Mouse (Mus musculus): ENCODE measurements around the gene Cntn3.

GRCm38 (mm10) chr6:102161186-102161585 lies 411.7 kb downstream of the Cntn3 start:
- TF ChIP-seq CTCF (IDR thresholded peaks at IDR 0.05; ENCODE audit: insufficient read depth, low read depth, low read length), result no peak
- TF ChIP-seq POLR2A (IDR thresholded peaks at IDR 0.05; ENCODE audit: insufficient read depth, low read depth, low read length), result no peak

All from olfactory bulb, adult 2 months (tissue).